Mouse (Mus musculus): Measurements from ENCODE around the gene Oosp1. TPM values are rescaled to one million over a fixed set of nuclear protein-coding genes. Genes with fewer than 3 reads are reported as not detected.

Gene Oosp1
- total RNA-seq (2018; cell fraction: chromatin; rRNA removed), result not detected
- total RNA-seq (2018; cell fraction: cytosol; rRNA removed), result not detected
- total RNA-seq (2018; cell fraction: nucleus; rRNA removed), result not detected
- polyA plus RNA-seq (2018), result not detected in 3 replicates

DNA sequence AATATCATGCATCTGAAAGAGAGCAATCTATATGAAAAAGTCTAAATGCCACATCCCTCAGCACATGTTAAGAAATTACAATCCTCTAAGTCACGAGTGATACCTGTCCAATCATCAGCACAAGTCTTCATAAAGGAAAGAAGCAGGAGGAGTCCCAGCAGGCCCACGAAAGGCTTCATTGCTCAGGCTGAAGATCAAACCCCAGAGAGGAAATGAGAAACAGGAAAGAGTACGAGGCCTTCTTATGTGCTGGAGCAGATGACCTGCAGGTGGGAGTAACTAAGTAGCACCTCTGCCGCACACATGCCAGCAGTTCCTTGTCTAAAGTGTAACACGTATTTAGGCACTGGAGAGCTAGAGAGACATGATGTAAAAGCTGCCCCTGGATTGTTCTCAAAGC lies at the start of gene Oosp1:
Oosp1 (minus strand) TSS at position 312 of the 400 bp plus-strand sequence.
- Histone ChIP-seq H3K4me3 (ENCODE audit: inconsistent target) (no peak within 1 kb of the TSS), H3K79me2 (ENCODE audit: inconsistent target) (no peaks in the 10 kb centered on the region), H3K36me3 (ENCODE audit: inconsistent target) (no peaks in the 10 kb centered on the region), H3K27ac (no peak within 1 kb of the TSS)
- 58% methylated on average over 5 of the region's 5 CpGs for WGBS (ENCODE audit: missing documents)

DNA sequence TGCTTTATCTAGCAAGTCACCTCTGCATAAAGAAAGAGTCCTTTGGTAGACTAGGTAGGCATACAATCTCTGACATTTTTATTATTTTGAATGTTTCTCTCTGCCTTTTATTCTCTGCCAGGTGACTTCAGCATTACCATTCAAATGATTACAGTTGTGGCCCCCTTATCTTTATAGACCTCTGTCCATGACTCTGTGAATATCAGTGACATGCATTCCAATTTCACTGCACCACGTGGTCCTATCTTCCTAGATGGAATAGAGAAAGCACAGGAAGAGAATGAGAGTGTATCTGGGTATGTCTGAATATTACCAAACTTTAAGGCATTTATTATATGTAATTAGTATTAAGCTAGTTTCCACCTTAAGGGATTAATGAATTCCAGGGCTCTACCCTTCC lies 45.5 kb upstream of the Oosp1 start:
- Histone ChIP-seq H3K79me2 (ENCODE audit: inconsistent target) (no peaks in the 10 kb centered on the region), H3K4me3 (ENCODE audit: inconsistent target) (no peak overlapping the region), H3K36me3 (ENCODE audit: inconsistent target) (no peaks in the 10 kb centered on the region), H3K27ac (no peak overlapping the region)
- WGBS (ENCODE audit: missing documents), result 78% methylated on average over 1 of the region's 1 CpGs

DNA sequence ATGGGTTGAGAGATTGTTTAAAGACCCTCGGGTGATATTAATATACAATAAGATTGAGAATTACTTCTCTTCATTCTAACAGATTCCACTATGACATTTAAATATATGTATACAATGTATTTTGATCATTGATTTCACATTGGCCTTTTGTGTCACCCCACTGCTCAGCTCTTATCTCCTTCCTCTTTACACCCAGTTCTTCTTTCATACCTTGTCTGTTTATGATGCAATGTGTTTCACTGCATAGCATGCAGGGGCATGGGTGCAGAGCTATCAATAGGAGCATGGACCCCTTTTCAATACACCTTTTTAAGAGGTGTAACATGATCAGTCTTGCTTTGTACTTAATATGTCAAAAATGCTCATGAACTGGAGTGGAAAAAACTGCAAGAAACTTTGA lies 39.3 kb upstream of the Oosp1 start:
- Histone ChIP-seq H3K79me2 (ENCODE audit: inconsistent target) (no peaks in the 10 kb centered on the region), H3K27ac (no peak overlapping the region), H3K36me3 (ENCODE audit: inconsistent target) (no peaks in the 10 kb centered on the region), H3K4me3 (ENCODE audit: inconsistent target) (no peak overlapping the region)
- WGBS (ENCODE audit: missing documents), result 88% methylated on average over 1 of the region's 1 CpGs

DNA sequence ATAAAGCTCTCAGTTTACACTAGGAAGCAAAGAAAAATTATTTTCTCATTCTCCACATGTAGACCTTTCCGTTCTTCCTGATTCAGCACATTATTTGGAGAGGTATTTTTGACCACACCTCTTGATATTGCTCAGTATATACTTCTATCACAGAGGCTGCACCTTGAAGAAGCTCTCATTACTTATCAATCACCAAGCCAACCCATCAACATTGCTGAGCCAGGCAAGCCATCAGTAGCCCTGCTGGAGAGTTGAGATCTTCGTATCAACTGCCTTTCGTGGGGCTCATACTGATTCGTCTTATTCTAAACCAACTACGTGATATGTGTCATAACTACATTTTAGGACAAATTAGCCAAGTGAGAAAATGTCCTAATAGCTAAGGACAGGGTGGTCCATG lies 36.4 kb upstream of the Oosp1 start:
- no peaks in the 10 kb centered on the region for H3K79me2 ChIP-seq (ENCODE audit: inconsistent target)
- no peak overlapping the region for H3K4me3 ChIP-seq (ENCODE audit: inconsistent target)
- 97% methylated on average over 5 of the region's 5 CpGs for WGBS (ENCODE audit: missing documents)
- no peaks in the 10 kb centered on the region for H3K36me3 ChIP-seq (ENCODE audit: inconsistent target)
- H3K27ac ChIP-seq, result no peak overlapping the region

DNA sequence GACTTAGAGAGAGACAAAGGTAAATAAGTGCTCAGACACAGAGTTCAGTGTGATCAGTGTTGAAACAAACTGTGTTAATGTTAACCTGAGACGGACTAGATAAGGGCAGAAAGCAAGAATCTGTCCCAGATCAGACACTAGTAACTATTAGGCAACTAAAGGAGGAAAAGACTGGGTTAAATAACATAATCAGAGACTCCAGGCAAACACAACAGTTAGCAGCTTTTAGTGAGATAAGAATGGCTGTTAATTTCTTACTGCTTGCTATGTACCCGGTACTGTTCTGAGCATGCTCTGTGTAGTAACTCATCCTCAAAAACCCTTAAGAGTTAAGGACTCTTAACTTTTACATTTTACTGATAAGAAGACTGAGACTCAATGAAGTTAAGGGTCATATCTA lies 35.0 kb upstream of the Oosp1 start:
- Histone ChIP-seq H3K36me3 (ENCODE audit: inconsistent target) (no peaks in the 10 kb centered on the region), H3K27ac (no peak overlapping the region), H3K4me3 (ENCODE audit: inconsistent target) (no peak overlapping the region), H3K79me2 (ENCODE audit: inconsistent target) (no peaks in the 10 kb centered on the region)
- WGBS (ENCODE audit: missing documents), result 100% methylated on average over 2 of the region's 2 CpGs

DNA sequence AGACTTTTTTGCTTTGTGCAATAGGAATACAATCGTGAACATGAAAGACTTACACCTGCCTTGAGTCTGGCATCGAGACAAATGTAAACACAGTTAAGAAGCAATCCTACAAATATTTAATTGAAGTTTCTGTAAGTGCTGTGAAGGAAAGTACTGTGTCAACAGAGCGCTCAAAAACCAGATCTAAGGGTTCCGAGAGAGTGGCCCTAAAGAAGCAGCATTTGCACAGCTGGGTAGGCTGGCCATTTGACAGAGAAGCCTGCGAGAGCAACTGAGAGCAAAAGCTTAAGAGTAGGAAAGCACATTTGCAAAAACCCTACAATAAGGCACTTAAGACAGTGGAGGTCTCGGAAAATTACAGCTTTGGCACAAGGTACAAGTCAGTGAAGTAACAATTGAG lies 33.3 kb upstream of the Oosp1 start:
- Histone ChIP-seq H3K79me2 (ENCODE audit: inconsistent target) (no peaks in the 10 kb centered on the region), H3K4me3 (ENCODE audit: inconsistent target) (no peak overlapping the region), H3K27ac (no peak overlapping the region), H3K36me3 (ENCODE audit: inconsistent target) (no peaks in the 10 kb centered on the region)
- WGBS (ENCODE audit: missing documents), result 99% methylated on average over 6 of the region's 6 CpGs

DNA sequence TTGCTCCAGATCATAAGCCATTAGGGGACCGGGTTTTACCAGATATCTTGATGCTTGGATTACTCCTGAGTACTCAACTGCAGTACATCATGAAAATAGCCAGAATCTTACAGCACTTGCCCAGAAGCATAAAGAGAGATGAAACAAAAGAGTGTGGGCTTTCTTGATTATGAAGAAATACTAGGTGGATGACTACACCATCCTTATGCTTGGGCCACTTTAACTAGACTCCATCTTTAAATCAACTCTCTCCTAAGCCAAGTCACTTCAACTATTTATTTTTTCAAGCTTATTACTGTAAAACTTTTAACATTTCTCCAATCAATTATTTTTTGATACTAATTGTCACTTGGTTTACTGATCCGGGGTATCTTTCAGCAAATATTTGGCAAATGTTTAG lies 32.9 kb upstream of the Oosp1 start:
- Histone ChIP-seq H3K27ac (no peak overlapping the region), H3K4me3 (ENCODE audit: inconsistent target) (no peak overlapping the region), H3K79me2 (ENCODE audit: inconsistent target) (no peaks in the 10 kb centered on the region), H3K36me3 (ENCODE audit: inconsistent target) (no peaks in the 10 kb centered on the region)
- 95% methylated on average over 2 of the region's 2 CpGs for WGBS (ENCODE audit: missing documents)

DNA sequence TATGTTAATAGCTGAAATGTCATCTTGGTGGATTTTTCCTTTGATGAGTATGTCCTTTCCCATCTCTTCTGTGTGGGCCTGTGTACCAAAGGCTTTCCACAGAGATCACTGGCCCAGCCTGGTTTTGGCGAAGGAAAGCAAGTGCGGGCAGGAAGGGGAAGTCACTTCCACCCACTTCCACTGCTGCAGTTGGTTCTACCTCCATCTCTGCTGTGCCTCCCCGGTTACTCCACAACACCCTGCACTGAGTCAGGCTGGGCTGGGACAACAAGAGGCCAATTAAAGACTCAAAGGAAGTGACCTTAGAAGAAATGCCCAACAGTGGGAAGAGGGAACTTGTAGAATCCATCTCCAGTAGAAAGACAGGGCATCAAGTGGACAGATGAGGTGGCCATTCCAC lies 29.1 kb upstream of the Oosp1 start:
- 11% methylated on average over 3 of the region's 3 CpGs for WGBS (ENCODE audit: missing documents)
- Histone ChIP-seq H3K36me3 (ENCODE audit: inconsistent target) (no peaks in the 10 kb centered on the region), H3K27ac (no peak overlapping the region), H3K4me3 (ENCODE audit: inconsistent target) (no peak overlapping the region), H3K79me2 (ENCODE audit: inconsistent target) (no peaks in the 10 kb centered on the region)

DNA sequence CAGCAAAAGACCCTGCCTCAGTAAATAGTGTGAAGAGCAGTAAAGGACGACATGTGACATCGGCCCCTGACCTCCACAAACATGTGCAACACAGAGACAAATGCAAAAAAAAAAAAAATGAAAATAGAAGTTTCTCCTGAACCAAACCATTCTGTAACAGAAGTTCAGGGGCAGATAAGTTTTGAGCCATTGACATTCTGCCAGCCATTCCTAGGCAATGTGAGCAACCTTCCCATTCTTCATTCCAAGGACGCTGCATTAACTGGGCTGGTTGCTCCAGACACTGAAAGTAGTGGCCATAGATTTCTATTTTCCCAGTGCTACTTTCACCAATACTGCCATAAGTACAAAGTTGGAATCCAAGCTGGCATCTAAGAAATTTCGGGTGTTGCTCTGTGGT lies 21.5 kb upstream of the Oosp1 start:
- Histone ChIP-seq H3K79me2 (ENCODE audit: inconsistent target) (no peaks in the 10 kb centered on the region), H3K36me3 (ENCODE audit: inconsistent target) (no peaks in the 10 kb centered on the region), H3K27ac (no peak overlapping the region), H3K4me3 (ENCODE audit: inconsistent target) (no peak overlapping the region)
- WGBS (ENCODE audit: missing documents), result 91% methylated on average over 4 of the region's 4 CpGs

DNA sequence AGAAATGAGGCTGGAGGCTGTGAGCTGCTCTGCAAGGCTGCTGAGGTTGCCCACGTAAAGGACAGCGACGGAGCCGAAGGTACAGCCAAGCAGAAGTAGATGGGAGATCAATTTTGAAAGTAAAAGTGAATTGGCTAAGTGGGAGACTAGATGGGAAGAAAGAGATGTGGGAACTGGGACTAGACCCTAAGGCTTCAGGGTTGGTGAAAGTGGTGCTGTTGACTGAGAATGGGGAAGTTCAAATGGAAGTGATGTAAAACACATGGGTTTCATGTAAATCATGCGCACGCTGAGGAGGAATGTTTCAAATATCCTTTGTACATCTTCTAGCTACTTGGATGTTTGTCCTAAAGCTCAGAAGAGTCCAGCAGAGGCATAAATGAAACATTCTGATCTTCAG lies 7.4 kb upstream of the Oosp1 start:
- H3K79me2 ChIP-seq (ENCODE audit: inconsistent target), result no peaks in the 10 kb centered on the region
- H3K36me3 ChIP-seq (ENCODE audit: inconsistent target), result no peaks in the 10 kb centered on the region
- no peak overlapping the region for H3K4me3 ChIP-seq (ENCODE audit: inconsistent target)
- H3K27ac ChIP-seq, result no peak overlapping the region
- WGBS (ENCODE audit: missing documents), result 24% methylated on average over 6 of the region's 6 CpGs

DNA sequence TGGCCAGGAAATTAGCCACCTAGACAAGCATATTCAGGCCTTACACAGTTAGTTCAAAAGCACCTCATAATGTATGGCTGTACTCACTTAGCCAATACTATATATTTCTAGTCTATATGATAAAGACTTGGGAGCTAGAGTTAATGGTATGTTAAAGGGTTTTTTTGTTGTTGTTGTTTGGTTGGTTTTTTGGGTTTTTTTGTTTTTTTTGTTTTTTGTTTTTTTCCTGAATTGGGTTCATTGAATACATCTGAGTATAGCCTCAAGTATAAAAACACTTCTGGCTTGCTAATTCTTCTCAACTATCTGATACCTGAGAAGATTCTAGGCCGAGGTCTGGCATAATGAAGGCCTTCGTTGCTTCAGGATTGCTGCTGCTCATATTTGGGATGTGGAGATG lies 5.8 kb upstream of the Oosp1 start, which contains the start of gene Oosp3:
Oosp3 (plus strand) TSS at position 301 of the 400 bp plus-strand sequence.
- H3K79me2 ChIP-seq (ENCODE audit: inconsistent target), result no peaks in the 10 kb centered on the region

DNA sequence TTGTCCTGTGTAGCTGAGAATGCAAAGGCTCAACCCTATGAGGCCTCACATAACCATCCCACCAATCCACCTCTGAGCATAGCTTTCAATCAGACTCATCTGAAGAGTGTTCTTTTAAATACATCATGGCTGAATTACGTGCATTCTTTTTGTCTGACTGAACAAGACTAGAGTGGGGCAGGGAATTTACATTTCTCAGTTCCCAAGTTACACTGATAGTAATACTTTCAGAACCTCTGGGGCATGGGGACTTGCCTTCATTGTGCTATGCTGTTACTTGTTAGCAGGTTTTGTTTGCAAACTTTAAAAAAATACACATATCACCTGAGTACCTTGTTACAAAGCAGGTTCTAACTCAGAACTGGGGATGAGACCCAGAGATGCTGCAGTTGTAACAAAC lies 504 bp upstream of the Oosp1 start:
- no peak overlapping the region for H3K27ac ChIP-seq
- H3K79me2 ChIP-seq (ENCODE audit: inconsistent target), result no peaks in the 10 kb centered on the region
- no peaks in the 10 kb centered on the region for H3K36me3 ChIP-seq (ENCODE audit: inconsistent target)
- WGBS (ENCODE audit: missing documents), result 94% methylated on average over 1 of the region's 1 CpGs
- H3K4me3 ChIP-seq (ENCODE audit: inconsistent target), result no peak overlapping the region

More for the DNA sequence above, 5.8 kb upstream of the Oosp1 start, which contains the start of gene Oosp3:
- no peak within 1 kb of the TSS for H3K4me3 ChIP-seq (ENCODE audit: inconsistent target)
- no peaks in the 10 kb centered on the region for H3K36me3 ChIP-seq (ENCODE audit: inconsistent target)
- no peak within 1 kb of the TSS for H3K27ac ChIP-seq
- 96% methylated on average over 2 of the region's 2 CpGs for WGBS (ENCODE audit: missing documents)

DNA sequence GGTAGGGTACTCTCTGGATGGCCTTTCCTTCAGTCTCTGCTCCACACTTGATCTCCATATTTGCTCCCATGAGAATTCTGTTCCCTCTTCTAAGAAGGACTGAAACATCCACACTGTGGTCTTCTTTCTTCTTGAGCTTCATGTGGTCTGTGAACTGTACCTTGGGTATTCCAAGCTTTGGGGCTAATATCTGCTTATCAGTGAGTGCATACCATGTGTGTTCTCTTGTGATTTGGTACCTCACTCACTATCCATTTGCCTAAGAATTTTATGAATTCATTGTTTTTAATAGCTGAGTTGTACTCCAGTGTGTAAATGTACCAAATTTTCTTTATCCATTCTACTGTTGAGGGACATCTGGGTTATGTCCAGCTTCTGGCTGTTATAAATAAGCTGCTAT lies 29.4 kb downstream of the Oosp1 start:
- H3K4me3 ChIP-seq (ENCODE audit: inconsistent target), result no peak overlapping the region
- H3K36me3 ChIP-seq (ENCODE audit: inconsistent target), result no peaks in the 10 kb centered on the region
- H3K27ac ChIP-seq, result no peak overlapping the region
- no peaks in the 10 kb centered on the region for H3K79me2 ChIP-seq (ENCODE audit: inconsistent target)

DNA sequence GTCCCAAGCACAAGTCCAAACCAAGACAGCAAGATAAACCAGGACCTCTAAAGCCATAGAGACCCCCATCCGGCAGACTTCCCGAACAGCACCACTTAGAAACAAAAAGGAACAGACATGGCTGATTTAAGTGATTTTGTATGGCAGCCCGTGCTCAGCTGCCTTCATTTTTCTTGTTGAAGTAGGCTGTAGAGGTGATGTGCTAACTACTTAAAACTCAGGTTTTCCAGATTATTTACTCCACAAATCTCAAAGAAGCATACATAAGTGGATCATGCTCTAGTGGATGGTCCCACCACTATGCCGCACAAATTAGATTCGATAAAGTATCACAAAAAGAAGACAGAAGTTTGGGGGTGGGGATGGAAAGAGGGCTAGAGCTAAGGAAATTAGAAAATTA lies 30.5 kb downstream of the Oosp1 start, which contains the start of gene Oosp2:
Oosp2 (minus strand) TSS at position 101 of the 400 bp plus-strand sequence.
- no peaks in the 10 kb centered on the region for H3K79me2 ChIP-seq (ENCODE audit: inconsistent target)
- WGBS (ENCODE audit: missing documents), result 95% methylated on average over 5 of the region's 5 CpGs
- H3K36me3 ChIP-seq (ENCODE audit: inconsistent target), result no peaks in the 10 kb centered on the region
- no peak within 1 kb of the TSS for H3K4me3 ChIP-seq (ENCODE audit: inconsistent target)
- no peak within 1 kb of the TSS for H3K27ac ChIP-seq

DNA sequence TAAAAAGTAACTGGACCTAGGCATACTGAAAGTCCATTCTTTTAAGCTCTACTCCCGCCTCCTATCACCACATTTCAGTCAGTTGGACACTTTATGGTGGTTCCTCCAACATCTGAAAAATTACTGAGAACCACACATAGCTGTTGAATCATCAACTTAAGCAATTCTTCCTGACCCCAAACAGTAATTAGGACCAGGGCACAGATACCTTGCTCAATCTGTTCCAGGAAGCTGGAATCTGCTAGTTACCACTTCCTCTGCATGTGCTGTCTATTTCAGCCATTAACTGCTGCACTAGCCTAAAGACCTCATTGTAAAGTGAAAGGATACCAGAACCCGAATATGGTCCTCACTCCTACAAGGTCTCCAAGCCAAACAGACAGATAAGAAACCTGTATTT lies 31.8 kb downstream of the Oosp1 start:
- 5% methylated on average over 2 of the region's 2 CpGs for WGBS (ENCODE audit: missing documents)
- Histone ChIP-seq H3K27ac (no peak overlapping the region), H3K36me3 (ENCODE audit: inconsistent target) (no peaks in the 10 kb centered on the region), H3K4me3 (ENCODE audit: inconsistent target) (no peak overlapping the region), H3K79me2 (ENCODE audit: inconsistent target) (no peaks in the 10 kb centered on the region)

DNA sequence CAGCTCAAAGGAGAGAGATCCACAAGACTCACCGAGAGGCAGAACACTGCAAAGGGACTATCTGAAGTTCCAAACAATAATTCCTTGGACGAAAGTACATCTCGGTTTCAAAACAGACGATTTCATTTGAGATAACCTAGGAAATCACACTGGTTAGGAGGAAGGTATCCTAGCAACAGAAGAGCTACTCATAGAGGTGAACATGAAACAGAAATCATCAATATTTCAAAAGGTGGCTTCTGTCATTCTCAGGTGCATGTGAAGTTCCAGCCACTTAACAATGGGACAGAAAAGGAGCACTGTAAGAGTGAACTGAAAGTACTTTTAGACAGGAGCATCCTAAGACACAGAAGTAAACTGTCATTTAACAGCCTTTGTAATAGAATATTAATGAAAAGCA lies 41.4 kb downstream of the Oosp1 start:
- no peaks in the 10 kb centered on the region for H3K79me2 ChIP-seq (ENCODE audit: inconsistent target)
- no peak overlapping the region for H3K4me3 ChIP-seq (ENCODE audit: inconsistent target)
- whole genome bisulfite sequencing (ENCODE audit: missing documents), result 83% methylated on average over 4 of the region's 4 CpGs
- no peak overlapping the region for H3K27ac ChIP-seq
- H3K36me3 ChIP-seq (ENCODE audit: inconsistent target), result no peaks in the 10 kb centered on the region
